Mouse (Mus musculus) testis, adult 2 months (tissue): ENCODE data around the gene Ltbp4. TPM values are rescaled to one million over a fixed set of nuclear protein-coding genes. Genes with fewer than 3 reads are reported as not detected.

Experiments used
- H3K27ac ChIP-seq: fragments of 200-500 bp; 2 replicates; pipeline ENCODE4 v1.5.1; 2012; ENCODE audit warnings: low read depth, low read length; ENCODE audit not compliant: control insufficient read depth, insufficient read depth
- H3K27me3 ChIP-seq: fragments of 200-500 bp; 2 replicates; pipeline ENCODE4 v1.6.1; 2012; ENCODE audit warnings: mild to moderate bottlenecking, low read length, moderate library complexity; ENCODE audit not compliant: control insufficient read depth, insufficient read depth
- H3K36me3 ChIP-seq: fragments of 200-500 bp; 2 replicates; pipeline ENCODE4 v1.6.1; 2012; ENCODE audit warnings: mild to moderate bottlenecking, low read length; ENCODE audit not compliant: control insufficient read depth, insufficient read depth
- H3K4me1 ChIP-seq: fragments of 200-500 bp; 2 replicates; pipeline ENCODE4 v1.6.1; 2012; ENCODE audit warnings: low read length; ENCODE audit not compliant: control insufficient read depth, insufficient read depth
- H3K4me3 ChIP-seq: fragments of 200-500 bp; 2 replicates; pipeline ENCODE4 v1.5.1; 2012; ENCODE audit warnings: low read depth, mild to moderate bottlenecking, low read length, moderate library complexity, mixed read lengths; ENCODE audit not compliant: control insufficient read depth
- CTCF ChIP-seq: fragments of 200-500 bp; IDR thresholded peaks from 2 replicates; pipeline ENCODE4 v1.5.1; 2012; ENCODE audit warnings: low read depth, mild to moderate bottlenecking, inconsistent platforms, low read length, moderate library complexity; ENCODE audit not compliant: control insufficient read depth, insufficient read depth, insufficient replicate concordance
- POLR2A ChIP-seq: fragments of 200-500 bp; IDR thresholded peaks from 2 replicates; pipeline ENCODE4 v1.6.1; 2012; ENCODE audit warnings: low read depth, mild to moderate bottlenecking, inconsistent platforms, low read length, moderate library complexity; ENCODE audit not compliant: control insufficient read depth
- polyA plus RNA-seq: library from polyadenylated mRNA; depleted of rRNA; stranded (reverse); fragments of >200 nt; gene quantifications from 2 replicates; pipeline ENCODE4 v1.2.3, GENCODE M21; 2012

Gene Ltbp4
- polyA plus RNA-seq, 1 experiment, result 26.1 TPM

GRCm38 (mm10) chr7:27306161-27307160 lies 31.0 kb downstream of the Ltbp4 start:
- no peaks in the 10 kb centered on the region for H3K36me3 ChIP-seq
- no peak overlapping the region for H3K27ac ChIP-seq
- no peaks in the 10 kb centered on the region for H3K27me3 ChIP-seq
- TF ChIP-seq POLR2A, result no peak
- peak; percentile 96 for TF ChIP-seq CTCF
- peaks cover 30% of the 10 kb centered on the region for H3K4me1 ChIP-seq
- H3K4me3 ChIP-seq, result peak overlapping the region; percentile 49

DNA sequence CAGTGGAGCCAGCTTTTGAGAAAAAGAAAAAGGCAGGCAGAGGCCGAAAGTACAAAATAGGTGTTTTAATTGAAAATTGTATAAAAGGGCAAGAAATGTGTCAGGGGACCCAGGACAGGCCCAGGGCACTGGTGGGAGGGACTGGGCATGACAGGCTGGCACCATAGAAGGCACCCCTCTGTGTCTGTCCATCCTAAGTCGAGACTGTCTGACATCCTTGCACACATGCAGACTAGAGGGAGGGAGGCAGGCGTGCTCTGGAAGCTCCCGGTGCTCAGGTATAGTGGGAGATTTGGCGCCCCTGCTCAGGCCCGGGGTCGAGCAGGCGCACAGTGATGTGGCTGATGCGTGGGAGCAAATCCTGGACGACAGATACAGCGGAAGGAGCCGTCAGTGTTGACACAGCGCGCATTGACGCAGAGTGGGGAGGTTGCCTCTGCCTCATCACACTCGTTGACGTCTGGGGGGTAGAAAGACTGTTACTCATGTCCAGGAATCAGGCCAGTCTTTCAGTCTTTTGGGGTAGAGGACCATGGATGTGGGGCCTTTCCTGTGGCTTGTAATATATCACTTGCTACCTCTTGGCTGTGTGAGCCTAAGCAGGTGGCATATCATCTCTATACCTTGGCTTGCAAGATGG lies 32.3 kb downstream of the Ltbp4 start:
- H3K27ac ChIP-seq, result no peak overlapping the region
- H3K27me3 ChIP-seq, result no peaks in the 10 kb centered on the region
- H3K4me1 ChIP-seq, result peaks cover 20% of the 10 kb centered on the region
- no peaks in the 10 kb centered on the region for H3K36me3 ChIP-seq
- no peak for TF ChIP-seq CTCF
- no peak for TF ChIP-seq POLR2A
- no peak overlapping the region for H3K4me3 ChIP-seq

- TF ChIP-seq POLR2A (no peak), CTCF (peak; percentile 99)
- H3K27ac ChIP-seq, result 0 out of 2 replicates have a peak overlapping the region, but pooled peaks have one; percentile 23
- H3K4me1 ChIP-seq, result peaks cover 23% of the 10 kb centered on the region
- H3K36me3 ChIP-seq, result no peaks in the 10 kb centered on the region
- H3K4me3 ChIP-seq, result no peak overlapping the region
- H3K27me3 ChIP-seq, result no peaks in the 10 kb centered on the region
These were observed 35.3 kb downstream of the Ltbp4 start for GRCm38 (mm10) chr7:27302172-27302571.

- no peak for TF ChIP-seq CTCF
- no peak for TF ChIP-seq POLR2A
- Histone ChIP-seq H3K27ac (no peak overlapping the region), H3K27me3 (no peaks in the 10 kb centered on the region), H3K36me3 (no peaks in the 10 kb centered on the region), H3K4me1 (peaks cover 18% of the 10 kb centered on the region), H3K4me3 (no peak overlapping the region)
These were observed 36.7 kb downstream of the Ltbp4 start for GRCm38 (mm10) chr7:27300801-27301200.

GRCm38 (mm10) chr7:27300351-27300750 lies 37.1 kb downstream of the Ltbp4 start:
- TF ChIP-seq POLR2A (no peak), CTCF (no peak)

GRCm38 (mm10) chr7:27298816-27299215 lies 38.7 kb downstream of the Ltbp4 start:
- no peaks in the 10 kb centered on the region for H3K36me3 ChIP-seq
- H3K4me3 ChIP-seq, result no peak overlapping the region
- peak overlapping the region; percentile 54 for H3K27ac ChIP-seq
- TF ChIP-seq CTCF, result no peak
- no peak for TF ChIP-seq POLR2A
- no peaks in the 10 kb centered on the region for H3K27me3 ChIP-seq
- peaks cover 14% of the 10 kb centered on the region for H3K4me1 ChIP-seq

More at GRCm38 (mm10) chr7:27300351-27300750, 37.1 kb downstream of the Ltbp4 start:
- peaks cover 17% of the 10 kb centered on the region for H3K4me1 ChIP-seq
- H3K4me3 ChIP-seq, result no peak overlapping the region
- no peak overlapping the region for H3K27ac ChIP-seq
- H3K27me3 ChIP-seq, result no peaks in the 10 kb centered on the region
- H3K36me3 ChIP-seq, result no peaks in the 10 kb centered on the region

DNA sequence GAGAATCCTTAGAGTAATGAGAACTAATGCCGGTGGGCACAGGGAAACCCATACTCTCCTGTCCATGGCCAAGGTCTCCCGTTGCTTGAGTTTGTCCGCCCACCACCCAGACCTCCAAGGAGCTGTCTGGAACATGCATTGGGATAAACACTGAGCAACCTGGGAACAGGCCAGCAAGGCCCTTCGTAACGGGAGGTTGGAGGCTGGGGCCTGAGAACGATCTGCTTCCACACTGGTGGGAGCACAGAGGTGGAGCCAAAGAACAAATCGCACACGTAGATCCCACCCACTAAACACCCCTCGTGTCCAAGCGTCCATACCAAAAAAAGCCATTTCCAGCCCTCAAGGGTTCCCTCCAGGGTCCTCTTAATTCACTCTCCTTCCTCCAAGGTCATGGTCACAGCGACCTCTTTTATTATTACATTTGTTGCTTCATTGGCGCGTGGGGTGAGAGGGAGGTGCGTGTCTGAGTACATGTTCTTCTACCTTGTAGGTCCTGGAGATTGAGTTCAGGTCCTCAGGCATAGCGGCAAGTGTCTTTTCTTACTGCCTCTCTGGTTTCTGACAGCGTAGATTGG lies 39.4 kb downstream of the Ltbp4 start:
- Histone ChIP-seq H3K4me1 (peaks cover 14% of the 10 kb centered on the region), H3K36me3 (no peaks in the 10 kb centered on the region), H3K27ac (peak overlapping the region; percentile 73), H3K4me3 (no peak overlapping the region), H3K27me3 (no peaks in the 10 kb centered on the region)
- TF ChIP-seq CTCF (no peak), POLR2A (no peak)
